Mouse (Mus musculus) heart, embryonic 10.5 days (tissue): ENCODE data around the gene AU040320. TPM values are rescaled to one million over a fixed set of nuclear protein-coding genes. Genes with fewer than 3 reads are reported as not detected.

Experiments used
- DNase-seq: peaks from one replicate; pipeline ENCODE4 v3.0.0-alpha.2; 2017; ENCODE audit warnings: low spot score
- H3K27ac ChIP-seq: fragments of 300-500 bp; sonication (generic); 2 replicates; pipeline ENCODE4 v1.5.1; 2016; ENCODE audit warnings: mild to moderate bottlenecking
- H3K27me3 ChIP-seq: fragments of 300-500 bp; sonication (generic); 2 replicates; pipeline ENCODE4 v1.6.1; 2016; ENCODE audit warnings: mild to moderate bottlenecking; ENCODE audit not compliant: poor library complexity, insufficient read depth, severe bottlenecking
- H3K36me3 ChIP-seq: fragments of 300-500 bp; sonication (generic); 2 replicates; pipeline ENCODE4 v1.6.1; 2016; ENCODE audit warnings: mild to moderate bottlenecking, moderate library complexity
- H3K4me1 ChIP-seq: fragments of 300-500 bp; sonication (generic); 2 replicates; pipeline ENCODE4 v1.6.1; 2016; ENCODE audit warnings: mild to moderate bottlenecking
- H3K4me3 ChIP-seq: fragments of 300-500 bp; sonication (generic); 2 replicates; pipeline ENCODE4 v1.5.1; 2016; ENCODE audit warnings: mild to moderate bottlenecking, moderate library complexity
- H3K9me3 ChIP-seq: fragments of 300-500 bp; sonication (generic); 2 replicates; pipeline ENCODE4 v1.6.1; 2016; ENCODE audit warnings: mild to moderate bottlenecking, moderate library complexity
- WGBS: fragments of 180-500 bp; shearing (Covaris S2); methylation state at CpG from one replicate; pipeline ENCODE4 v1.1.7; 2016; 5-methylcytosine and 5-hydroxymethylcytosine counted together
- polyA plus RNA-seq: library from polyadenylated mRNA; unstranded; fragments of >200 nt; fragmentation: Nextera tagmentation; extraction: Ambion mirVana; gene quantifications from 2 replicates; pipeline ENCODE4 v1.2.1, GENCODE M21; 2016

Gene AU040320
- polyA plus RNA-seq, 1 experiment from 2014 or later = 19.8 TPM

GRCm38 (mm10) chr4:126860268-126860986 is 107.1 kb downstream of the AU040320 start:
- no peaks in the 10 kb centered on the region for H3K9me3 ChIP-seq
- no peak overlapping the region for H3K27ac ChIP-seq
- DNase-seq = no peak
- no peak overlapping the region for H3K4me3 ChIP-seq
- no peaks in the 10 kb centered on the region for H3K27me3 ChIP-seq
- H3K36me3 ChIP-seq = peaks cover 60% of the 10 kb centered on the region
- H3K4me1 ChIP-seq = no peaks in the 10 kb centered on the region
- WGBS = 91% methylated on average over 9 of the region's 9 CpGs

GRCm38 (mm10) chr4:126861514-126862266 is 108.3 kb downstream of the AU040320 start:
- Histone ChIP-seq H3K36me3 (peaks cover 69% of the 10 kb centered on the region), H3K9me3 (no peaks in the 10 kb centered on the region)
- WGBS = 84% methylated on average over 11 of the region's 11 CpGs

GRCm38 (mm10) chr4:126868699-126869098 is 115.4 kb downstream of the AU040320 start:
- WGBS = 94% methylated on average over 12 of the region's 12 CpGs
- Histone ChIP-seq H3K27ac (no peak overlapping the region), H3K4me1 (no peaks in the 10 kb centered on the region), H3K36me3 (peaks cover 61% of the 10 kb centered on the region), H3K9me3 (no peaks in the 10 kb centered on the region), H3K27me3 (no peaks in the 10 kb centered on the region), H3K4me3 (no peak overlapping the region)
- no peak for DNase-seq

More at GRCm38 (mm10) chr4:126861514-126862266, 108.3 kb downstream of the AU040320 start:
- Histone ChIP-seq H3K4me1 (no peaks in the 10 kb centered on the region), H3K4me3 (no peak overlapping the region), H3K27ac (no peak overlapping the region), H3K27me3 (no peaks in the 10 kb centered on the region)
- DNase-seq = no peak

GRCm38 (mm10) chr4:126872717-126873116 is 119.4 kb downstream of the AU040320 start:
- 86% methylated on average over 7 of the region's 7 CpGs for WGBS
- H3K27me3 ChIP-seq = no peaks in the 10 kb centered on the region
- H3K4me3 ChIP-seq = no peak overlapping the region
- H3K36me3 ChIP-seq = peaks cover 57% of the 10 kb centered on the region
- DNase-seq = no peak
- H3K27ac ChIP-seq = no peak overlapping the region
- H3K9me3 ChIP-seq = no peaks in the 10 kb centered on the region
- H3K4me1 ChIP-seq = no peaks in the 10 kb centered on the region

- Histone ChIP-seq H3K36me3 (peaks cover 68% of the 10 kb centered on the region), H3K4me1 (no peaks in the 10 kb centered on the region), H3K4me3 (no peak overlapping the region), H3K27me3 (no peaks in the 10 kb centered on the region), H3K9me3 (no peaks in the 10 kb centered on the region), H3K27ac (no peak overlapping the region)
- 80% methylated on average over 5 of the region's 5 CpGs for WGBS
- DNase-seq = no peak
Measured at GRCm38 (mm10) chr4:126879560-126880275, 126.4 kb downstream of the AU040320 start.

GRCm38 (mm10) chr4:126883602-126884001 is 130.3 kb downstream of the AU040320 start:
- H3K27me3 ChIP-seq = no peaks in the 10 kb centered on the region
- H3K9me3 ChIP-seq = no peaks in the 10 kb centered on the region
- peaks cover 61% of the 10 kb centered on the region for H3K36me3 ChIP-seq
- DNase-seq = no peak
- H3K27ac ChIP-seq = no peak overlapping the region
- no peak overlapping the region for H3K4me3 ChIP-seq
- no peaks in the 10 kb centered on the region for H3K4me1 ChIP-seq
- 91% methylated on average over 5 of the region's 5 CpGs for WGBS

GRCm38 (mm10) chr4:126885953-126886352 is 132.6 kb downstream of the AU040320 start:
- no peak overlapping the region for H3K4me3 ChIP-seq
- DNase-seq = no peak

GRCm38 (mm10) chr4:126889879-126890278 is 136.5 kb downstream of the AU040320 start:
- no peaks in the 10 kb centered on the region for H3K4me1 ChIP-seq
- H3K27ac ChIP-seq = no peak overlapping the region
- no peak overlapping the region for H3K4me3 ChIP-seq
- no peak for DNase-seq
- no peaks in the 10 kb centered on the region for H3K27me3 ChIP-seq
- H3K9me3 ChIP-seq = no peaks in the 10 kb centered on the region
- H3K36me3 ChIP-seq = peaks cover 73% of the 10 kb centered on the region
- WGBS = 92% methylated on average over 8 of the region's 8 CpGs

More at GRCm38 (mm10) chr4:126885953-126886352, 132.6 kb downstream of the AU040320 start:
- no peak overlapping the region for H3K27ac ChIP-seq
- no peaks in the 10 kb centered on the region for H3K4me1 ChIP-seq
- H3K27me3 ChIP-seq = no peaks in the 10 kb centered on the region
- H3K9me3 ChIP-seq = no peaks in the 10 kb centered on the region
- H3K36me3 ChIP-seq = peaks cover 62% of the 10 kb centered on the region
- 52% methylated on average over 1 of the region's 1 CpGs for WGBS

Other genes with a start within 250 kb of the AU040320 start
- gene Ago4, start 220.1 kb upstream of the AU040320 start, polyA plus RNA-seq = 0.64 and 0.65 TPM in 2 replicates
- 28.8 and 34.0 TPM in 2 replicates for gene Clspn, start 196.6 kb upstream of the AU040320 start, polyA plus RNA-seq
- 1.1 and 1.6 TPM in 2 replicates for gene 5730409E04Rik, start 143.7 kb upstream of the AU040320 start, polyA plus RNA-seq
- gene Psmb2, start 75.9 kb upstream of the AU040320 start, polyA plus RNA-seq = 483 and 538 TPM in 2 replicates
- not detected in 2 replicates for gene Tfap2e, start 17.3 kb upstream of the AU040320 start, polyA plus RNA-seq
- gene Ncdn, start 106 bp upstream of the AU040320 start, polyA plus RNA-seq = 27.0 and 31.6 TPM in 2 replicates
- gene Zmym4, start 214.6 kb downstream of the AU040320 start, polyA plus RNA-seq = 14.9 and 16.3 TPM in 2 replicates